Mouse (Mus musculus) layer of hippocampus, postnatal 10 days (tissue): ENCODE results near the gene Cmtm8. TPM values are rescaled to one million over a fixed set of nuclear protein-coding genes. Genes with fewer than 3 reads are reported as not detected.

Experiments used
- DNase-seq, 2 experiments: peaks; one replicate each; pipeline ENCODE4 v3.0.0; 2021; ENCODE audit warnings: low spot score in 2 of 2
- total RNA-seq, 2 experiments: library from RNA; stranded (reverse); gene quantifications; 2 replicates each; pipeline ENCODE4 v1.2.3; 2021

Gene Cmtm8
- total RNA-seq, 2 experiments from 2014 or later: 1.7 to 2.9 TPM

- DNase-seq: no peak
Measured at GRCm38 (mm10) chr9:114759886-114760285, 84.1 kb downstream of the Cmtm8 start.

- no peak for DNase-seq
Measured at GRCm38 (mm10) chr9:114758801-114759200, 85.2 kb downstream of the Cmtm8 start.

- DNase-seq: no peak
Measured at GRCm38 (mm10) chr9:114758272-114758671, 85.7 kb downstream of the Cmtm8 start.

- DNase-seq: peak; percentile 92 to 94
Measured at GRCm38 (mm10) chr9:114752863-114753484, 91.0 kb downstream of the Cmtm8 start.

- DNase-seq: no peak
Measured at GRCm38 (mm10) chr9:114752311-114752710, 91.6 kb downstream of the Cmtm8 start.

GRCm38 (mm10) chr9:114751582-114751981 is 92.4 kb downstream of the Cmtm8 start:
- DNase-seq: no peak

- DNase-seq: no peak
Measured at GRCm38 (mm10) chr9:114747466-114747865, 96.5 kb downstream of the Cmtm8 start.

- DNase-seq: no peak
Measured at GRCm38 (mm10) chr9:114747012-114747411, 96.9 kb downstream of the Cmtm8 start.

- DNase-seq: no peak
Measured at GRCm38 (mm10) chr9:114745654-114746053, 98.3 kb downstream of the Cmtm8 start.

- DNase-seq: no peak
Measured at GRCm38 (mm10) chr9:114745163-114745562, 98.8 kb downstream of the Cmtm8 start.

GRCm38 (mm10) chr9:114742731-114743130 is 101.2 kb downstream of the Cmtm8 start:
- DNase-seq: no peak

- DNase-seq: no peak
Measured at GRCm38 (mm10) chr9:114740336-114740735, 103.6 kb downstream of the Cmtm8 start.

Other genes starting within 250 kb of the Cmtm8 start
- gene Cnot10, start 204.0 kb downstream of the Cmtm8 start, total RNA-seq: 10 to 100 TPM; 46.1 to 52.7 TPM
- gene Dync1li1, start 155.4 kb downstream of the Cmtm8 start, total RNA-seq: 100 to 1,000 TPM; 103 to 111 TPM
- gene Cmtm6, start 113.0 kb downstream of the Cmtm8 start, total RNA-seq: 10 to 100 TPM; 26.3 to 30.5 TPM
- gene Cmtm7, start 62.3 kb downstream of the Cmtm8 start, total RNA-seq: 1 to 10 TPM; 5.4 to 6.5 TPM
- 10 to 100 TPM; 84.6 to 89.3 TPM for gene Gpd1l, start 89.8 kb upstream of the Cmtm8 start, total RNA-seq
- 10 to 100 TPM; 29.3 to 31.8 TPM for gene Osbpl10, start 134.4 kb upstream of the Cmtm8 start, total RNA-seq
- gene Rps27rt, start 138.6 kb upstream of the Cmtm8 start, total RNA-seq: 10 to 100 TPM in 1 of 2 experiments, 1 to 10 TPM in 1; 5.7 to 13.2 TPM